Mouse (Mus musculus) left cerebral cortex, adult 2 months (tissue): ENCODE measurements at regions not wholly inside any gene's neighbourhood (a gene's known extent, or its start where the extent isn't known, plus 50 kb on each side); places are given as distances from the start of the nearest gene placed in this dataset.
"Not testable (repeated sequence)": the region's sequence is repeated elsewhere in the genome, so short reads cannot be mapped to it uniquely, and the experiment has no call there.

Experiments used
- DNase-seq, 2 experiments: peaks; one replicate each; pipeline ENCODE4 v3.0.0; 2021 to 2022; ENCODE audit warnings: low spot score in 2 of 2, mixed read lengths in 1 of 2; ENCODE audit errors: extremely low spot score in 1 of 2
- H3K27ac ChIP-seq: fragments of 200-600 bp; 2 replicates; pipeline ENCODE4 v1.8.1; 2022
- H3K4me3 ChIP-seq: fragments of 200-600 bp; 2 replicates; pipeline ENCODE4 v1.8.1; 2022
- CTCF ChIP-seq: fragments of 200-600 bp; IDR thresholded peaks from 2 replicates; pipeline ENCODE4 v1.8.1; 2022; ENCODE audit warnings: antibody characterized with exemption, mild to moderate bottlenecking, moderate library complexity
- intact Hi-C: fragments of 180-260 bp; cut with DNase I; formaldehyde crosslinking; loops from one replicate; pipeline ENCODE4 v1.15.1; 2025

DNA sequence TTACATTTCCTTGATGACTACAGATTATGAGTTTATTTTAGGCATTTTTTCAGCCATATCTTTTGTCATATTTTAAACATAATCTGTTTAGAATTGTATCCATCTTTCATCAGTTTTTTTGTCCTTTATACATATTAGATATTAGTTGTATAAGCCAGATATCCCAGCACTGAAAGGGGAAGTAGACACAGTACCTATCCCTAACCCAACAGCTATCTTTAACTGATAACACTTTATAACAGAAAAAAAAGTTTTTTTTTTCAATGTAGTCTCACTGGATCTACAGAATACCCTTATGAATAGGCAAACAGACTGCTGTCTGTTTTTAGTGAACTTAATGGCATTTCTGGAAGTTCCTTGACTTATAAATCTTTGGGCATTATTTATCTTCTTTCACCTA, 1152.1 kb upstream of the Fam98a start:
- no peak for DNase-seq
- Histone ChIP-seq H3K4me3 (no peak overlapping the region), H3K27ac (no peak overlapping the region)
- TF ChIP-seq CTCF = no peak
- intact Hi-C loops = no loop called here

GRCm38 (mm10) chr17:76696219-76696618, 1144.5 kb upstream of the Fam98a start:
- no peak for TF ChIP-seq CTCF
- Histone ChIP-seq H3K27ac (no peak overlapping the region), H3K4me3 (no peak overlapping the region)
- DNase-seq = no peak
- intact Hi-C loops = no loop called here

DNA sequence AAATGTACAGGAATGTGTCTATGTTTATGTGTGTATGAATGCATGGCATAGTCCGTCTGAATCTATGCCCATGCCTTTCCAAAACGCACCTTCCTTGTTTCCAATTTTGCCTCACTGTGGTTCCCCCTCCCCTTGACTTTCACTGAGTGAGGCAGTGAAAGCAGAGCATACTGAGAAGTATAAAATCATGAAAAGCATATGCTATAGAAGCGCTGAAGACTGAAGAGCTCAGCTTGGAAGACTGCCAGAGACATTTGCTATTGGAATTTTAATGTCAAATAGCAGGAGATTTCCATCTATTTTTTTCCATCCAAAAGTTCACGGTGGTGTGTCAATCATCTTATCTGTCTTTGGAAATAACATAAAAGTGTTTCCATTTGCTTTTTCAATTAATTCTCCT, 1106.3 kb upstream of the Fam98a start:
- Histone ChIP-seq H3K4me3 (no peak overlapping the region), H3K27ac (no peak overlapping the region)
- DNase-seq = no peak
- TF ChIP-seq CTCF = no peak
- intact Hi-C loops = no loop called here

GRCm38 (mm10) chr17:76625976-76626375, 1074.2 kb upstream of the Fam98a start:
- no peak for TF ChIP-seq CTCF
- H3K27ac ChIP-seq = no peak overlapping the region
- intact Hi-C loops = no loop called here
- DNase-seq = no peak
- no peak overlapping the region for H3K4me3 ChIP-seq

- Histone ChIP-seq H3K27ac (no peak overlapping the region), H3K4me3 (no peak overlapping the region)
- intact Hi-C loops = no loop called here
- no peak for TF ChIP-seq CTCF
- DNase-seq = no peak
Measured at GRCm38 (mm10) chr17:76605237-76605636, 1053.5 kb upstream of the Fam98a start.

- no peak overlapping the region for H3K27ac ChIP-seq
- no peak for DNase-seq
- TF ChIP-seq CTCF = no peak
- no peak overlapping the region for H3K4me3 ChIP-seq
- intact Hi-C loops = no loop called here
Measured at GRCm38 (mm10) chr17:76578323-76578722, 1026.6 kb upstream of the Fam98a start.

DNA sequence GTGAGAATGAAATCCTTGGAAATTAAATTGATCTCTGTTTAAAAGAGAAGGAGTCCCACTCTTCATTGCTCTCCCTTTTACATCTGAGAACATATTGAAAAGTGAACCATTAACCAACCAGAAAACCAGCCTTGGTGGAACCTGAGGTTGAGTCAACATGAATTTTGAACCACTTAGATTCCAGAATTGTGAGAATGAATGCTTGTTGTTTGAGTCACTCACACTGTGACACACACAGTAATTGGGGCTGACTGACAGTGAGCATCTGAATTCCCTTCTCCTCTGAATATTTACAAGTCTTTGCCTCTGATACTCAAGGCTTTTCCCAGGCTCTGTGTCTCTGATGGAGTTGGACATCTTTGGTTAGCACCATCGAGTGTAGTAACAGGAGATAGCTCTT, 1008.0 kb upstream of the Fam98a start:
- no peak for TF ChIP-seq CTCF
- intact Hi-C loops = no loop called here
- no peak overlapping the region for H3K4me3 ChIP-seq
- no peak for DNase-seq
- H3K27ac ChIP-seq = no peak overlapping the region

GRCm38 (mm10) chr17:76545566-76545965, 993.8 kb upstream of the Fam98a start:
- H3K27ac ChIP-seq = no peak overlapping the region
- DNase-seq = peak in 1 of 2 experiments; percentile 11
- intact Hi-C loops = no loop called here
- no peak overlapping the region for H3K4me3 ChIP-seq
- TF ChIP-seq CTCF = no peak

- no peak overlapping the region for H3K27ac ChIP-seq
- no peak overlapping the region for H3K4me3 ChIP-seq
- intact Hi-C loops = no loop called here
- no peak for TF ChIP-seq CTCF
- no peak for DNase-seq
Measured at GRCm38 (mm10) chr17:76535772-76536171, 984.0 kb upstream of the Fam98a start.

GRCm38 (mm10) chr17:76501732-76502131, 950.0 kb upstream of the Fam98a start:
- H3K4me3 ChIP-seq = no peak overlapping the region
- H3K27ac ChIP-seq = no peak overlapping the region
- no peak for DNase-seq
- TF ChIP-seq CTCF = no peak
- intact Hi-C loops = no loop called here

DNA sequence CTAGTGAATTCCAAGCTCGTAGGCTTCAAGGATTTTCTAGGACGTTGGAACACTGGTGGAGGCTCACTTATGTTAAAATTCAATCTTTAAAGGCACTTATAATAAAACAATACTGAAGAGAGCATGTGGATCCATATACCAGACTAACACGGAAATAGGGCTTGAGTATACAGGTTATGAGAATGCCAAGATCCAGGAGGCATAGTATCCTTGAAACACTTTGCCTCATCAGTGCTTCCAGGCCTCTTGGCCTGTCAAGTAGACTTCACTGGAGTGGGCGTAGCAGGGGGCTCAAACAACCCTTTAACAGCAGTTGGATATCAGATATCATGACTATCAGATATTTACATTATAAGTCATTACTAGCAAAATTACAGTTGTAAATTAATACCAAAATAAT, 948.7 kb upstream of the Fam98a start:
- intact Hi-C loops = no loop called here
- TF ChIP-seq CTCF = no peak
- H3K27ac ChIP-seq = no peak overlapping the region
- no peak overlapping the region for H3K4me3 ChIP-seq
- no peak for DNase-seq

DNA sequence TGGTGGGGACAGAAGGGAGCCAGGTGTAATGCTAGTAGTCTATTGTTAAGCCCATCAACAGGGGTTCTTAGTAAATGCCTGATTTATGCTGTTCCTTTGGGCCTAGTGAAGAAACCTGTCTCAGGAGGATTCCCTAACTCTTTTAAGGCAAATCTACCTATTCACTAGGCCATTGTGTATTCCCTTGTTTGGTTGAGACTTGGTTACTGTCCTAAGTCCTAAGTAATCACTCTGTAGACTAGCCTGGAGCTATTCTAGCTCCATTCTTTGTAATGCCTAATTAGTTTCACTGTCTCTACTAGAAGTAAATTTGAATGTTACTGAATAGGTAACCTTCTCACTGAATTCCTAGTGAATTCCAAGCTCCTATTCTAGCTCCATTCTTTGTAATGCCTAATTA, 948.2 kb upstream of the Fam98a start:
- intact Hi-C loops, H3K4me3 ChIP-seq, DNase-seq, H3K27ac ChIP-seq: not testable (repeated sequence)

GRCm38 (mm10) chr17:76487347-76487746, 935.6 kb upstream of the Fam98a start:
- DNase-seq = no peak
- H3K27ac ChIP-seq = no peak overlapping the region
- no peak overlapping the region for H3K4me3 ChIP-seq
- intact Hi-C loops = no loop called here
- no peak for TF ChIP-seq CTCF

- no peak for DNase-seq
- Histone ChIP-seq H3K4me3 (no peak overlapping the region), H3K27ac (no peak overlapping the region)
- TF ChIP-seq CTCF = no peak
- intact Hi-C loops = no loop called here
Measured at GRCm38 (mm10) chr17:76484130-76484529, 932.4 kb upstream of the Fam98a start.
